Mouse (Mus musculus) spleen, postnatal 36 days (tissue): ENCODE measurements around the gene Gng5.

Experiments
- DNase-seq, 2 experiments: peaks; one replicate each; pipeline ENCODE4 v3.0.0; 2022; ENCODE audit warnings: low spot score in 2 of 2, mixed read lengths in 1 of 2

The Gng5 gene

GRCm38 (mm10) chr3:146540521-146541273, 41.1 kb downstream of the Gng5 start:
- DNase-seq: no peak

DNA sequence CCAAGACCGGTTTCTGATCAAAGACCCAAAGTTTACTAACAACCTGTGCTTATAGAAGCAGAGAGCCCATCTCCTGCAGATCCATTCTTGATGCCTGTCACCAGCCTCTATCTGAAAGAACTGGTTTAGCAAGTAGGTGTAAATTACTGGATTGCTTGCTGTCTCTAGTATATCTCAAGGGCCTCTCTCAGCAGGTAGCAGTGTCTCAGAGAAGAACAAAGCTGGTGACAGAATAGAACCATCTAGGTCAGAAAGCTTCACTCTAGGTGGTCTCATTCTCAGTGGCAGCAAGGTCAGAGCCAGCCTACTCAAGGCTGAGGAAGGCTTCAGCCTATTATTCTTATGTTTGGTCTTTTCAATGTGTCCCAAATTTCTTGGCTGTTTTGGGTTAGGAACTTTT, 44.0 kb downstream of the Gng5 start:
- DNase-seq: no peak

DNA sequence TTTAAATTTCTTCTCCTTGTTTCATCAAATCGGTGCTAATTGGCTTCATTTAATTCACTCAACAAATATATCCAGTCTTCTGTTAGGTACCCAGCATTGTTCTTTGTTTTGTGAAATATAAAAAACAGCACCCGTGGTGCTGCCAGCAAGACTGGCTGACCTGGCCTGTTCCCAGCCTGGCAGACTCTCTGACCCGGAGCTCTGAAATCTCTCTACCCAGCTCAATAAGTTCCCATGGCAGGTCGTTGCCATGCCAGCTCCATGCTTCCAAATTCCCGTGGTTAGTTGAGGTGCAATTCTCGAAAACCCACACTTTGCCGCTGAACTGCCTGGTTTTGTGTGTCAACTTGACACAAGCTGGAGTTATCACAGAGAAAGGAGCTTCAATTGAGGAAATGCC, 55.2 kb downstream of the Gng5 start:
- DNase-seq: no peak
